Mouse (Mus musculus) midbrain, embryonic 12.5 days (tissue): ENCODE measurements around the gene Olfr482. TPM values are rescaled to one million over a fixed set of nuclear protein-coding genes. Genes with fewer than 3 reads are reported as not detected.

Experiments used
- ATAC-seq: fragments of 200-750 bp; cut with Nextera tagmentation; 2 replicates; pipeline ENCODE4 v1.8.0; 2017; ENCODE audit warnings: low read depth, moderate TSS enrichment, moderate library complexity; ENCODE audit not compliant: low FRiP score
- H3K27ac ChIP-seq: fragments of 300-500 bp; sonication (generic); replicated peaks from 2 replicates; pipeline ENCODE4 v1.5.1; 2016; ENCODE audit warnings: mild to moderate bottlenecking
- H3K27me3 ChIP-seq: fragments of 300-500 bp; sonication (generic); 2 replicates; pipeline ENCODE4 v1.6.1; 2016; ENCODE audit warnings: mild to moderate bottlenecking
- H3K36me3 ChIP-seq: fragments of 300-500 bp; sonication (generic); 2 replicates; pipeline ENCODE4 v1.6.1; 2016
- H3K4me1 ChIP-seq: fragments of 300-500 bp; sonication (generic); 2 replicates; pipeline ENCODE4 v1.6.1; 2016
- H3K4me2 ChIP-seq: fragments of 300-500 bp; sonication (generic); replicated peaks from 2 replicates; pipeline ENCODE4 v1.6.1; 2016; ENCODE audit warnings: mild to moderate bottlenecking, moderate library complexity
- H3K4me3 ChIP-seq: fragments of 300-500 bp; sonication (generic); 2 replicates; pipeline ENCODE4 v1.5.1; 2016; ENCODE audit warnings: mild to moderate bottlenecking
- H3K9ac ChIP-seq: fragments of 300-500 bp; sonication (generic); replicated peaks from 2 replicates; pipeline ENCODE4 v1.6.1; 2016; ENCODE audit warnings: mild to moderate bottlenecking, moderate library complexity
- H3K9me3 ChIP-seq: fragments of 300-500 bp; sonication (generic); 2 replicates; pipeline ENCODE4 v1.6.1; 2016; ENCODE audit warnings: mild to moderate bottlenecking
- WGBS: fragments of 180-500 bp; shearing (Covaris S2); methylation state at CpG from one replicate; pipeline ENCODE4 v1.1.7; 2016; 5-methylcytosine and 5-hydroxymethylcytosine counted together
- polyA plus RNA-seq: library from polyadenylated mRNA; unstranded; fragments of >200 nt; fragmentation: Nextera tagmentation; extraction: Ambion mirVana; gene quantifications from 2 replicates; pipeline ENCODE4 v1.2.1, GENCODE M21; 2016

The Olfr482 gene
- polyA plus RNA-seq: not detected in 2 replicates

DNA sequence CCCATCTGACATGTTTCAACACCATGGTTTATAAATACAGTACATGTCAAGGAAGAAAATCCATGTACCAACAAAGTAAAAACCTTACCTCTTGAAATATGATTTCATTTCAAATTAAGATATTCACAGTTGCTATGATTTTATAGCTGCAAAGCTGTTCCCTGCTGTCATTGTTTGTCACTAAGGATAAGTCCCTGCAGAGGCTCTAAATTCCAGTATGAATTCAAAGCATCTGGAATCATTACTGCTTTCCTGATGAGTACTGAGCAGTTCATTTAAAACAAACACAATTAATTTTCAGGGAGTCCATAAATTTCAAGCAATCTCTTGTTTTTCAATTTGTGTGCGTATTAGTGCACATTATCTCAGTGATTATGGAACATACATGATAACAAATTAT, at the start of gene Olfr482:
Gene Olfr482, minus strand, starts transcription at position 101 of the 400 bp plus-strand sequence.
- no peaks in the 10 kb centered on the region for H3K36me3 ChIP-seq
- H3K4me1 ChIP-seq: no peaks in the 10 kb centered on the region
- 85% methylated on average over 1 of the region's 1 CpGs for WGBS
- no peak within 1 kb of the TSS for H3K27ac ChIP-seq
- ATAC-seq: no peak
- H3K4me3 ChIP-seq: no peak within 1 kb of the TSS
- H3K9me3 ChIP-seq: no peaks in the 10 kb centered on the region
- H3K4me2 ChIP-seq: no peak within 1 kb of the TSS
- no peak within 1 kb of the TSS for H3K9ac ChIP-seq
- H3K27me3 ChIP-seq: no peaks in the 10 kb centered on the region

DNA sequence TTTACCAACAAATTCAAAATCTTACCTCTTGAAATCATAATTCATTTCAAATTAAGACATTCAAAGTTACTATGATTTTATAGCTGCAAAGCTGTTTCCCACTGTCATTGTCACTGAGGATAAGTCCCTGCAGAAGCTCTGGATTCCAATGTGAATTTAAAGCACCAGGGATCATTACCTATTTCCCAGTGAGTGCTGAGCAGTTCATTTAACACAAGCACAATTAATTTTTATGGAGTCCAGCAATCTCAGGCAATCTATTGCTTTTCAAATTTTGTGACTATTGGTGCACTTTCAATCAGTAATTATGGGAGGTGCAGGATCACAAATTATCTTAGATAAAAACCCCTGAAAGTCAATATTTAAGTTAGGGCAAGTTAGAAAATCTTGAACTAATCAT, 30.0 kb upstream of the Olfr482 start, which contains the start of gene Olfr484:
Gene Olfr484, minus strand, starts transcription at position 101 of the 400 bp plus-strand sequence.
- no peak within 1 kb of the TSS for H3K27ac ChIP-seq
- no peak within 1 kb of the TSS for H3K4me3 ChIP-seq
- H3K27me3 ChIP-seq: no peaks in the 10 kb centered on the region
- no peak within 1 kb of the TSS for H3K4me2 ChIP-seq
- H3K9ac ChIP-seq: no peak within 1 kb of the TSS
- H3K9me3 ChIP-seq: no peaks in the 10 kb centered on the region
- H3K36me3 ChIP-seq: no peaks in the 10 kb centered on the region
- no peaks in the 10 kb centered on the region for H3K4me1 ChIP-seq
- ATAC-seq: no peak

DNA sequence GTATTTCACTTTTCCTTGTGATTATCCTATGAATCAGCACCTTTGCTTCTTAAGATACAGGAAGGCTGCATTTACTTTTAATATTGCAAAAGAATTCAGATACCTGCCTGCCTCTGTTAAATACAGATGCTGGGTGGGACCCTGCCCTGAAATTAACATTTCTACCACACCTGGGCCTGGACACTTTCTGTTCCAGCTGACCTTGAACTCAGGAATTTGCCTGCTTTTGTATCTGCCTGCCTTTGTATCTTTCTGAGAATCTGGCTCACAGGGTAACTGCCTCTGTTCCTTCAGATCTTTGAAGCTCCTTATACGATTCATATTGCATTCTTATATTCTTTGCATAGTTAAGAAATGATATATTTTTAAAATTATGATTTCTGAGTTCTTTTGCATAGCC, 24.0 kb upstream of the Olfr482 start:
- ATAC-seq: no peak
- Histone ChIP-seq H3K9ac (no peak overlapping the region), H3K4me2 (no peak overlapping the region), H3K4me3 (no peak overlapping the region), H3K27ac (no peak overlapping the region), H3K9me3 (no peaks in the 10 kb centered on the region), H3K36me3 (no peaks in the 10 kb centered on the region), H3K4me1 (no peaks in the 10 kb centered on the region), H3K27me3 (no peaks in the 10 kb centered on the region)
- 80% methylated on average over 1 of the region's 1 CpGs for WGBS

DNA sequence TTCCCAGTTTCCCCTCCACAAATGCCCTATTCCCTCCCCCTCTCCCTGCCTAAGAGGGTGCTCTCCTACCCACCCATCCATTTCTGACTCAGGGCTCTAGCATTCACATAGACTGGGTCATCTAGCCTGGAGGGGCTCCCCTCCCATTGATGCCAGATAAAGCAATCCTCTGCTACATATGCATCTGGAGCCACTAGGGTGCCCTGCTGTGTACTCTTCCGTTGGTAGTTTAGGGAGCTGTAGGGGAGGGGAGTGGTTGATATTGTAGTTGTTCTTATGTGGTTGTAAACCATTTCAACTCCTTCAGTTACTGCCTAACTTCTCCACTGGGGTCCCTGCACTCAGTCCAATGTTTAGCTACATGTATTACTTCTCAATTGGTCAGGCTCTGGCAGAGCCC, 23.3 kb upstream of the Olfr482 start:
- 21% methylated on average over 1 of the region's 1 CpGs for WGBS
- ATAC-seq: no peak
- no peaks in the 10 kb centered on the region for H3K36me3 ChIP-seq

DNA sequence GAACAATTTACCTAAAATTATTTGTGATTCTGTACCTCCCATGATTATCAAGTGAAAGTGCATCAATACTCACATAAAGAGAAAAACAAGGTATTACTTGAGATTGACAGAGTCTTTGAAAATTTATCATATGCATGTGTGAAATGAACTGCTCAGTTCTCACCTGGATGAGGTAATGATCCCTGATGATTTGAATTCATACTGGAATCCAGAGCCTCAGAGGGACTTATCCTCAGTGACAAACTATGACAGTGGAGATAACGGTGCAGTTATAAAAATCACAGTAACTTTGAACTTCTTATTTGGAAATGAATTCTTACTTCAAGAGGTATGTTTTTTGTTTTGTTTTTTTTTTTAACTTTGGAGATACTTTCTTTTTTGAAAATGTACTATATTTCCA, 3.2 kb upstream of the Olfr482 start, which contains the start of gene Olfr483:
Gene Olfr483, plus strand, starts transcription at position 301 of the 400 bp plus-strand sequence.
- no peak for ATAC-seq
- Histone ChIP-seq H3K9me3 (no peaks in the 10 kb centered on the region), H3K4me1 (no peaks in the 10 kb centered on the region), H3K9ac (no peak within 1 kb of the TSS), H3K27ac (no peak within 1 kb of the TSS), H3K4me2 (no peak within 1 kb of the TSS), H3K4me3 (no peak within 1 kb of the TSS), H3K27me3 (no peaks in the 10 kb centered on the region), H3K36me3 (no peaks in the 10 kb centered on the region)
- WGBS: 91% methylated on average over 1 of the region's 1 CpGs

More for the DNA sequence above, 23.3 kb upstream of the Olfr482 start:
- Histone ChIP-seq H3K4me1 (no peaks in the 10 kb centered on the region), H3K9ac (no peak overlapping the region), H3K4me2 (no peak overlapping the region), H3K4me3 (no peak overlapping the region), H3K9me3 (no peaks in the 10 kb centered on the region), H3K27me3 (no peaks in the 10 kb centered on the region), H3K27ac (no peak overlapping the region)

DNA sequence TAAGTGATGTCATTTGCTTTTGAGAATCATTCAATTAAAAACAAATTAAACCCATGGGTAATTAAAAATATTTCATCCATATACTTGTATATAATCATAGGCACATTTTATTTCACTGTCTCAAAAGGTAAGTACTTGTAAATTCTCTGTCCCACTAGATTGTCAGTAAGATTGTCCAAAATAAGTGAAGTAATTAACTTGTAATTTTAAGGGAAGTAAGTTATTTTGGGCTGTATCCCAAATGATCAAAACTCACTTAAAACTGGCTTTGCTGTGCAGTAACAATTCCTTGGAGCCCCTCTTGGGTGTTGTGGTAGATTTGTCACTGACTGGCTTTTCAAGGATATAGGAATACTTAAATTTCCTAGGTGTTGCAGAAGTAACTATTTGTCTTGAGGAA, 17.8 kb downstream of the Olfr482 start, which contains the start of gene Olfr481:
Gene Olfr481, plus strand, starts transcription at position 301 of the 400 bp plus-strand sequence.
- no peaks in the 10 kb centered on the region for H3K27me3 ChIP-seq
- no peaks in the 10 kb centered on the region for H3K9me3 ChIP-seq
- no peak for ATAC-seq
- H3K9ac ChIP-seq: no peak within 1 kb of the TSS
- no peak within 1 kb of the TSS for H3K4me3 ChIP-seq
- H3K4me1 ChIP-seq: no peaks in the 10 kb centered on the region
- no peak within 1 kb of the TSS for H3K4me2 ChIP-seq
- H3K27ac ChIP-seq: no peak within 1 kb of the TSS
- no peaks in the 10 kb centered on the region for H3K36me3 ChIP-seq

DNA sequence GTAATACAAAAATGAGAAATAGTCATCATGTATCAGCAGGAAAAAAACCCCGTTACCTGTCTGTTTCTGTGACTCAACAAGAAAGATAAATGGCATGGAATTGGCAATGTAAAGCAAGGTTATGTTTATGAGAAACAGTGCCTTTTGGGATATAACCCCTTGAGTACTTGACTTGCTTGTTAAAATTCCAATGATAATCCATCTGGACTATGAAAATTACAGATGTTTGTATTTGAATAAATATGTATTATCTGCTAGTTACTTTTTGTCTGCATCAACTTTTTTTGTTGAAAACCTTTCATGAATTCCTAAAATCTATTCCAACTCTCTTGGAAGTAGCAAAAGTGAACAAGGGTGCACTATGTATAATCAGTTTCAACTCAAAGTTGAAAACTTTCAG, 30.1 kb downstream of the Olfr482 start, which contains the start of gene Olfr480:
Gene Olfr480, minus strand, starts transcription at position 101 of the 400 bp plus-strand sequence.
- Histone ChIP-seq H3K27me3 (no peaks in the 10 kb centered on the region), H3K4me1 (no peaks in the 10 kb centered on the region), H3K9ac (no peak within 1 kb of the TSS), H3K27ac (no peak within 1 kb of the TSS), H3K4me2 (no peak within 1 kb of the TSS), H3K36me3 (no peaks in the 10 kb centered on the region), H3K4me3 (no peak within 1 kb of the TSS), H3K9me3 (no peaks in the 10 kb centered on the region)
- ATAC-seq: no peak
- 83% methylated on average over 1 of the region's 1 CpGs for WGBS

DNA sequence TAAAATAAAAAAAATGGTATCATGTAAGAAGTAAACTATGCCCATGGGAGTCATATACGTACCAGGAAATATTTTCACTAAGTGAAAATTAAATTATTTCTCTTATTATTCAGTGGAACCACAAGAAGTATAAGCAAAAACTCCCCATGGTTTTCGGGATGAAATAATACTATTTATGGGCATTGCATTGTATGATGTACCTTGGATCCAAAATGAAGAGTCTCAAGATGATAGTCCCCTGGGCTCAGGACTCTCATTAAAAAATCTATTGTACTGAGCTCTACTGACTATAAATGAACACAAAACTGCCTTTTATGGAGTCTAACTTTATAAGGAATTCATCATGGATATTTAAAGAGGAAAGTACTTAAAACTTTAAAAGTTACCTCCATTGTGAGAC, 47.0 kb downstream of the Olfr482 start, which contains the start of gene Olfr479:
Gene Olfr479, plus strand, starts transcription at position 301 of the 400 bp plus-strand sequence.
- H3K27me3 ChIP-seq: no peaks in the 10 kb centered on the region
- no peak within 1 kb of the TSS for H3K4me2 ChIP-seq
- no peaks in the 10 kb centered on the region for H3K36me3 ChIP-seq
- H3K4me3 ChIP-seq: no peak within 1 kb of the TSS
- H3K4me1 ChIP-seq: no peaks in the 10 kb centered on the region
- 88% methylated on average over 2 of the region's 2 CpGs for WGBS
- no peaks in the 10 kb centered on the region for H3K9me3 ChIP-seq
- no peak within 1 kb of the TSS for H3K27ac ChIP-seq
- no peak for ATAC-seq
- no peak within 1 kb of the TSS for H3K9ac ChIP-seq

Other genes starting within 250 kb of the Olfr482 start
- gene Olfr472, start 199.7 kb downstream of the Olfr482 start, polyA plus RNA-seq: not detected in 2 replicates
- not detected in 2 replicates for gene Olfr473, start 167.1 kb downstream of the Olfr482 start, polyA plus RNA-seq
- gene Olfr474, start 142.9 kb downstream of the Olfr482 start, polyA plus RNA-seq: not detected in 2 replicates
- gene Olfr476, start 132.8 kb downstream of the Olfr482 start, polyA plus RNA-seq: not detected in 2 replicates
- gene Olfr477, start 110.9 kb downstream of the Olfr482 start, polyA plus RNA-seq: not detected in 2 replicates
- not detected in 2 replicates for gene Olfr478, start 63.6 kb downstream of the Olfr482 start, polyA plus RNA-seq
- gene Olfr479, start 46.9 kb downstream of the Olfr482 start, polyA plus RNA-seq: not detected in 2 replicates
- gene Olfr480, start 30.2 kb downstream of the Olfr482 start, polyA plus RNA-seq: not detected in 2 replicates
- gene Olfr481, start 17.7 kb downstream of the Olfr482 start, polyA plus RNA-seq: not detected in 2 replicates
- not detected in 2 replicates for gene Olfr483, start 3.3 kb upstream of the Olfr482 start, polyA plus RNA-seq
- not detected in 2 replicates for gene Olfr484, start 29.9 kb upstream of the Olfr482 start, polyA plus RNA-seq
- gene Olfr485, start 62.3 kb upstream of the Olfr482 start, polyA plus RNA-seq: 0.25 TPM in 1 of 2 replicates, not detected in the other
- not detected in 2 replicates for gene Olfr486, start 75.2 kb upstream of the Olfr482 start, polyA plus RNA-seq
- not detected in 2 replicates for gene Olfr487, start 117.0 kb upstream of the Olfr482 start, polyA plus RNA-seq
- not detected in 2 replicates for gene Olfr488, start 160.8 kb upstream of the Olfr482 start, polyA plus RNA-seq
- gene Olfr490, start 191.3 kb upstream of the Olfr482 start, polyA plus RNA-seq: not detected in 2 replicates
- not detected in 2 replicates for gene Olfr491, start 215.9 kb upstream of the Olfr482 start, polyA plus RNA-seq
- gene Olfr492, start 226.1 kb upstream of the Olfr482 start, polyA plus RNA-seq: not detected in 2 replicates
- not detected in 2 replicates for gene Olfr493, start 249.4 kb upstream of the Olfr482 start, polyA plus RNA-seq